Mouse (Mus musculus) embryonic facial prominence, embryonic 11.5 days (tissue): ENCODE results near the gene Wbp1. TPM values are rescaled to one million over a fixed set of nuclear protein-coding genes. Genes with fewer than 3 reads are reported as not detected.

Source experiments
- ATAC-seq: fragments of 200-750 bp; cut with Nextera tagmentation; replicated peaks from 2 replicates; pipeline ENCODE4 v1.8.0; 2017; ENCODE audit warnings: low read depth; ENCODE audit not compliant: insufficient number of reproducible peaks, low FRiP score, low TSS enrichment
- DNase-seq: peaks from one replicate; pipeline ENCODE4 v3.0.0-alpha.2; 2015; ENCODE audit warnings: low spot score
- H3K27ac ChIP-seq: fragments of 300-500 bp; sonication (generic); replicated peaks from 2 replicates; pipeline ENCODE4 v1.5.1; 2014; ENCODE audit warnings: mild to moderate bottlenecking, low read depth, low read length, control low read depth
- H3K27me3 ChIP-seq: fragments of 300-500 bp; sonication (generic); 2 replicates; pipeline ENCODE4 v1.6.1; 2014; ENCODE audit warnings: mild to moderate bottlenecking, low read length, moderate library complexity, mixed read lengths; ENCODE audit not compliant: control insufficient read depth, insufficient read depth
- H3K36me3 ChIP-seq: fragments of 300-500 bp; sonication (generic); replicated peaks from 2 replicates; pipeline ENCODE4 v1.6.1; 2014; ENCODE audit warnings: low read depth, mild to moderate bottlenecking, low read length, moderate library complexity, mixed read lengths; ENCODE audit not compliant: control insufficient read depth, insufficient read depth
- H3K4me1 ChIP-seq: fragments of 300-500 bp; sonication (generic); 2 replicates; pipeline ENCODE4 v1.6.1; 2014; ENCODE audit warnings: low read length, mixed read lengths; ENCODE audit not compliant: control insufficient read depth, insufficient read depth
- H3K4me2 ChIP-seq: fragments of 300-500 bp; sonication (generic); 2 replicates; pipeline ENCODE4 v1.6.1; 2014; ENCODE audit warnings: low read depth, mild to moderate bottlenecking, control low read depth, low read length, moderate library complexity
- H3K4me3 ChIP-seq: fragments of 300-500 bp; sonication (generic); 2 replicates; pipeline ENCODE4 v1.5.1; 2014; ENCODE audit warnings: low read depth, low read length, control low read depth
- H3K9ac ChIP-seq: fragments of 300-500 bp; sonication (generic); replicated peaks from 2 replicates; pipeline ENCODE4 v1.6.1; 2014; ENCODE audit warnings: mild to moderate bottlenecking, control low read depth, low read length
- H3K9me3 ChIP-seq: fragments of 300-500 bp; sonication (generic); replicated peaks from 2 replicates; pipeline ENCODE4 v1.6.1; 2016; ENCODE audit warnings: mild to moderate bottlenecking, low read length, inconsistent platforms, mixed read lengths; ENCODE audit not compliant: control insufficient read depth
- WGBS: fragments of 180-500 bp; shearing (Covaris S2); extraction: QIAGEN DNeasy Blood & Tissue Kit; methylation state at CpG from one replicate; pipeline ENCODE4 v1.1.7; 2014; 5-methylcytosine and 5-hydroxymethylcytosine counted together
- polyA plus RNA-seq: library from polyadenylated mRNA; unstranded; fragments of >200 nt; fragmentation: Nextera tagmentation; extraction: Ambion mirVana; gene quantifications from 2 replicates; pipeline ENCODE4 v1.2.1, GENCODE M21; 2014

The Wbp1 gene
- polyA plus RNA-seq, 1 experiment from 2014 or later: 146 TPM

GRCm38 (mm10) chr6:83101688-83102556 is 19.4 kb downstream of the Wbp1 start:
- WGBS: under 1% methylated on average over 62 of the region's 74 CpGs
- ATAC-seq: peak; percentile 69

GRCm38 (mm10) chr6:83101316-83101687 is 20.1 kb downstream of the Wbp1 start, which contains the start of the genes Ccdc142 and Gm42688:
TSS of gene Ccdc142 (plus strand) at chr6:83101601.
TSS of gene Gm42688 (plus strand) at chr6:83101617.
- peak within 1 kb of the TSS; percentile 62 for H3K4me3 ChIP-seq
- no peaks in the 10 kb centered on the region for H3K36me3 ChIP-seq
- H3K4me2 ChIP-seq: peak within 1 kb of the TSS; percentile 99
- DNase-seq (peak; percentile 87), ATAC-seq (peak; percentile 80)
- peak within 1 kb of the TSS; percentile 76 for H3K9ac ChIP-seq
- peak within 1 kb of the TSS; percentile 22; the same call in 1 of the 2 replicates for H3K27ac ChIP-seq
- 2% methylated on average over 25 of the region's 25 CpGs for WGBS
- no peaks in the 10 kb centered on the region for H3K9me3 ChIP-seq
- H3K27me3 ChIP-seq: no peaks in the 10 kb centered on the region; the same call in none of the 2 replicates
- H3K4me1 ChIP-seq: peaks cover 3% of the 10 kb centered on the region; the same call in 1 of the 2 replicates

More at GRCm38 (mm10) chr6:83101688-83102556, 19.4 kb downstream of the Wbp1 start:
- peak overlapping the region; percentile 62 for H3K4me3 ChIP-seq
- peak overlapping the region; percentile 76 for H3K9ac ChIP-seq
- H3K4me2 ChIP-seq: peak overlapping the region; percentile 99
- DNase-seq: peak; percentile 73
- H3K9me3 ChIP-seq: no peaks in the 10 kb centered on the region
- peak overlapping the region; percentile 22; the same call in 1 of the 2 replicates for H3K27ac ChIP-seq
- H3K27me3 ChIP-seq: no peaks in the 10 kb centered on the region; the same call in none of the 2 replicates
- peaks cover 3% of the 10 kb centered on the region; the same call in 1 of the 2 replicates for H3K4me1 ChIP-seq
- H3K36me3 ChIP-seq: no peaks in the 10 kb centered on the region

GRCm38 (mm10) chr6:83098411-83098810 is 22.9 kb downstream of the Wbp1 start:
- ATAC-seq: no peak

GRCm38 (mm10) chr6:83095968-83096367 is 25.4 kb downstream of the Wbp1 start:
- DNase-seq (no peak), ATAC-seq (no peak)
- Histone ChIP-seq H3K4me2 (no peak overlapping the region), H3K4me3 (no peak overlapping the region), H3K27ac (no peak overlapping the region), H3K27me3 (no peaks in the 10 kb centered on the region), H3K9ac (no peak overlapping the region), H3K4me1 (no peaks in the 10 kb centered on the region), H3K9me3 (no peaks in the 10 kb centered on the region), H3K36me3 (no peaks in the 10 kb centered on the region)
- 40% methylated on average over 6 of the region's 6 CpGs for WGBS

More at GRCm38 (mm10) chr6:83098411-83098810, 22.9 kb downstream of the Wbp1 start:
- no peaks in the 10 kb centered on the region for H3K9me3 ChIP-seq
- H3K4me3 ChIP-seq: no peak overlapping the region
- no peak for DNase-seq
- 70% methylated on average over 2 of the region's 2 CpGs for WGBS
- peaks cover 3% of the 10 kb centered on the region; the same call in 1 of the 2 replicates for H3K4me1 ChIP-seq
- no peak overlapping the region for H3K27ac ChIP-seq
- no peaks in the 10 kb centered on the region for H3K36me3 ChIP-seq
- no peak overlapping the region for H3K9ac ChIP-seq
- no peak overlapping the region for H3K4me2 ChIP-seq
- H3K27me3 ChIP-seq: no peaks in the 10 kb centered on the region; the same call in none of the 2 replicates

- Histone ChIP-seq H3K36me3 (no peaks in the 10 kb centered on the region), H3K4me1 (no peaks in the 10 kb centered on the region), H3K4me2 (no peak overlapping the region), H3K4me3 (no peak overlapping the region), H3K27ac (no peak overlapping the region), H3K9me3 (no peaks in the 10 kb centered on the region), H3K9ac (no peak overlapping the region), H3K27me3 (peaks cover 25% of the 10 kb centered on the region)
- DNase-seq (no peak), ATAC-seq (no peak)
- 33% methylated on average over 6 of the region's 6 CpGs for WGBS
Observed at GRCm38 (mm10) chr6:83092416-83093127, 28.8 kb downstream of the Wbp1 start.

GRCm38 (mm10) chr6:83087926-83088260 is 33.5 kb downstream of the Wbp1 start:
- peak overlapping the region; percentile 27 for H3K4me2 ChIP-seq

GRCm38 (mm10) chr6:83087205-83087925 is 34.0 kb downstream of the Wbp1 start:
- ATAC-seq: no peak
- H3K4me3 ChIP-seq: peak overlapping the region; percentile 21
- H3K27ac ChIP-seq: no peak overlapping the region
- H3K27me3 ChIP-seq: peaks cover 71% of the 10 kb centered on the region
- no peak overlapping the region; the same call in 1 of the 2 replicates for H3K9ac ChIP-seq
- H3K36me3 ChIP-seq: no peaks in the 10 kb centered on the region
- DNase-seq: no peak
- H3K4me1 ChIP-seq: peaks cover 8% of the 10 kb centered on the region
- H3K9me3 ChIP-seq: no peaks in the 10 kb centered on the region
- peak overlapping the region; percentile 27 for H3K4me2 ChIP-seq
- WGBS: 1% methylated on average over 47 of the region's 47 CpGs

More at GRCm38 (mm10) chr6:83087926-83088260, 33.5 kb downstream of the Wbp1 start:
- Histone ChIP-seq H3K9me3 (no peaks in the 10 kb centered on the region), H3K27me3 (peaks cover 67% of the 10 kb centered on the region), H3K4me3 (no peak overlapping the region), H3K4me1 (peaks cover 8% of the 10 kb centered on the region), H3K36me3 (no peaks in the 10 kb centered on the region), H3K9ac (no peak overlapping the region; the same call in 1 of the 2 replicates), H3K27ac (no peak overlapping the region)
- 6% methylated on average over 9 of the region's 9 CpGs for WGBS
- ATAC-seq (no peak), DNase-seq (no peak)
